Mouse (Mus musculus) layer of hippocampus, adult 11-12 months (tissue): Measurements from ENCODE around the gene Etl4.
A peak's percentile ranks its signal among the peaks of the same experiment; 100 is the strongest.
"Not testable (repeated sequence)": the region's sequence is repeated elsewhere in the genome, so short reads cannot be mapped to it uniquely, and the experiment has no call there.

Experiments
- DNase-seq: peaks from one replicate; pipeline ENCODE4 v3.0.0; 2022; ENCODE audit warnings: low spot score

Etl4 gene

GRCm38 (mm10) chr2:20654598-20655340 is 745.2 kb downstream of the Etl4 start:
- DNase-seq, result no peak

GRCm38 (mm10) chr2:20655341-20655612 is 745.7 kb downstream of the Etl4 start:
- no peak for DNase-seq

- no peak for DNase-seq
Observed at GRCm38 (mm10) chr2:20657856-20658255, 748.3 kb downstream of the Etl4 start.

- DNase-seq, result no peak
Observed at GRCm38 (mm10) chr2:20661841-20662240, 752.3 kb downstream of the Etl4 start.

- DNase-seq, result no peak
Observed at GRCm38 (mm10) chr2:20662696-20663095, 753.1 kb downstream of the Etl4 start.

- DNase-seq, result no peak
Observed at GRCm38 (mm10) chr2:20665309-20665971, 755.9 kb downstream of the Etl4 start.

- peak; percentile 47 for DNase-seq
Observed at GRCm38 (mm10) chr2:20666051-20666478, 756.5 kb downstream of the Etl4 start.

- no peak for DNase-seq
Observed at GRCm38 (mm10) chr2:20667876-20668275, 758.3 kb downstream of the Etl4 start.

- DNase-seq, result not testable (repeated sequence)
Observed at GRCm38 (mm10) chr2:20668276-20669030, 758.9 kb downstream of the Etl4 start.

GRCm38 (mm10) chr2:20669367-20669766 is 759.8 kb downstream of the Etl4 start:
- no peak for DNase-seq

- no peak for DNase-seq
Observed at GRCm38 (mm10) chr2:20671546-20672255, 762.1 kb downstream of the Etl4 start.

- no peak for DNase-seq
Observed at GRCm38 (mm10) chr2:20672281-20672680, 762.7 kb downstream of the Etl4 start.

- peak; percentile 72 for DNase-seq
Observed at GRCm38 (mm10) chr2:20672803-20673603, 763.4 kb downstream of the Etl4 start.

- no peak for DNase-seq
Observed at GRCm38 (mm10) chr2:20676379-20676778, 766.8 kb downstream of the Etl4 start.

GRCm38 (mm10) chr2:20678793-20679192 is 769.2 kb downstream of the Etl4 start:
- DNase-seq, result no peak

- not testable (repeated sequence) for DNase-seq
Observed at GRCm38 (mm10) chr2:20682203-20682602, 772.6 kb downstream of the Etl4 start.

GRCm38 (mm10) chr2:20689389-20689788 is 779.8 kb downstream of the Etl4 start:
- no peak for DNase-seq

GRCm38 (mm10) chr2:20692898-20693297 is 783.3 kb downstream of the Etl4 start:
- no peak for DNase-seq

GRCm38 (mm10) chr2:20693772-20694171 is 784.2 kb downstream of the Etl4 start:
- no peak for DNase-seq

GRCm38 (mm10) chr2:20697719-20698118 is 788.1 kb downstream of the Etl4 start:
- DNase-seq, result peak; percentile 11

GRCm38 (mm10) chr2:20705110-20705509 is 795.5 kb downstream of the Etl4 start:
- DNase-seq, result no peak

GRCm38 (mm10) chr2:20710589-20710988 is 801.0 kb downstream of the Etl4 start:
- no peak for DNase-seq
